Mouse (Mus musculus) forebrain, postnatal 0 days (tissue): Measurements from ENCODE around the gene H1f0. TPM values are rescaled to one million over a fixed set of nuclear protein-coding genes. Genes with fewer than 3 reads are reported as not detected.
"Not testable (repeated sequence)": the region's sequence is repeated elsewhere in the genome, so short reads cannot be mapped to it uniquely, and the experiment has no call there.

Source experiments
- ATAC-seq: fragments of 200-750 bp; cut with Nextera tagmentation; 2 replicates; pipeline ENCODE4 v1.8.0; 2017; ENCODE audit warnings: mild to moderate bottlenecking, moderate library complexity
- DNase-seq: peaks from one replicate; pipeline ENCODE4 v3.0.0-alpha.2; 2015
- H3K27ac ChIP-seq: fragments of 300-500 bp; sonication (generic); 2 replicates; pipeline ENCODE4 v1.5.1; 2014; ENCODE audit warnings: low read depth, mild to moderate bottlenecking, antibody characterized with exemption, low read length, moderate library complexity, mixed read lengths
- H3K27me3 ChIP-seq: fragments of 300-500 bp; sonication (generic); 2 replicates; pipeline ENCODE4 v1.6.1; 2014; ENCODE audit warnings: mild to moderate bottlenecking, low read length, mixed read lengths; ENCODE audit not compliant: insufficient read depth
- H3K36me3 ChIP-seq: fragments of 300-500 bp; sonication (generic); 2 replicates; pipeline ENCODE4 v1.6.1; 2014; ENCODE audit warnings: mild to moderate bottlenecking, moderate library complexity; ENCODE audit not compliant: insufficient read depth
- H3K4me1 ChIP-seq: fragments of 300-500 bp; sonication (generic); 2 replicates; pipeline ENCODE4 v1.6.1; 2014; ENCODE audit warnings: antibody characterized with exemption; ENCODE audit not compliant: insufficient read depth
- H3K4me2 ChIP-seq: fragments of 300-500 bp; sonication (generic); 2 replicates; pipeline ENCODE4 v1.6.1; 2014; ENCODE audit warnings: low read depth, mild to moderate bottlenecking, moderate library complexity
- H3K4me3 ChIP-seq: fragments of 300-500 bp; sonication (generic); 2 replicates; pipeline ENCODE4 v1.5.1; 2014; ENCODE audit warnings: low read depth, low read length, mixed read lengths
- H3K9ac ChIP-seq: fragments of 300-500 bp; sonication (generic); 2 replicates; pipeline ENCODE4 v1.6.1; 2014; ENCODE audit warnings: mild to moderate bottlenecking
- H3K9me3 ChIP-seq: fragments of 300-500 bp; sonication (generic); 2 replicates; pipeline ENCODE4 v1.6.1; 2016; ENCODE audit warnings: low read length
- CTCF ChIP-seq: sonication (generic); IDR thresholded peaks from 2 replicates; pipeline ENCODE4 v1.5.1; 2016; ENCODE audit warnings: antibody characterized with exemption, control low read depth, low read depth
- WGBS: fragments of 180-500 bp; shearing (Covaris S2); extraction: QIAGEN DNeasy Blood & Tissue Kit; methylation state at CpG from one replicate; pipeline ENCODE4 v1.1.7; 2014; 5-methylcytosine and 5-hydroxymethylcytosine counted together
- polyA plus RNA-seq: library from polyadenylated mRNA; unstranded; fragments of >200 nt; fragmentation: Nextera tagmentation; extraction: Ambion mirVana; gene quantifications from 2 replicates; pipeline ENCODE4 v1.2.1, GENCODE M21; 2015
- total RNA-seq: library from RNA; depleted of rRNA; stranded (reverse); fragments of >200 nt; gene quantifications from 2 replicates; pipeline ENCODE4 v1.2.3, GENCODE M21; 2014

Gene H1f0
- total and polyA plus RNA-seq, 2 experiments from 2014 or later = 209 to 224 TPM

DNA sequence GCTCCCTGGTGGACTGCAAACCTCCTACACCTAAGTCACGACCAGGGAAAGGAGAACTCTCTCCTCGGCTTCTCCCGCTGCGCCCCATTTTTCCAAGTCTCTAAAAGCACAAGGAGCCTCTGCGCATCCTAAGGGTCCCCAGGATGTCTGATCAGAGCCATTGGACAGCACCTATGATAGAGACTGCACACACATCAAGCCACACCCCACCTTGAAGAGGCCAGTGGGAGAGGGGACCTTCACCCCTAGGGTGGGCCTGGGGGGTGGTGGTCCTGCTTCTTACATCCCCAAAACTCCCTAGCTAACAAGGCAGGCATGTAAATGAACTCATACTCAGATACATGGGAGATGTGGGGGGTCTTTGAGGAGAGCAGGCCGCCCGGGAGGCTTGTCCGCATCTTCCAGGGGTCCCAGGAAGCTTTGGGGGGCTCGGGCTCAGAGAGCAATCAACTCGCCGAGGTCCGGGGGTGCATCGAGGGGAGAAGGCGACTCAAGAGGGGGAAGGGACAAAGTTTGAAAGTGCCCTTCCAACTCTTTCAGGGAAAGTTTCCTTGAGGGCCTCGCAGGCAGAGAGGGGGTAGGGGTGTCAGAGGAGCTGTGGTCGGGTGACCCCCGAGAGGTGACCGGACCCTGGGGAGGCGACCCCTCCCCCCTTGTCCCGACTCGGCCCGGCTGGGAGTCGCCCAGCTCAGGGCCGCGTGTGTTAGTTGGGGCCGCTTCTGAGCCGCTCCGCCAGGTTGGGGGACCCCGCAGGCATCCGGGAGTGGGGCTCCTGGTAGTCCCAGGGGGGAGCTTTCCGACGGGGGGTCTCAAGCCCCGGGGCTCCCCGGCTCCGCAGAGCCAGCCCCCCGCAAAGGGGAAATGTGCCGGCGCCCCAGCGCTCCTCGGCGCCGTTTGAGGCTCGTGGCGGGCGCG lies 702 bp upstream of the H1f0 start:
- peak overlapping the region; percentile 94 for H3K9ac ChIP-seq
- H3K27ac ChIP-seq = peak overlapping the region; percentile 90
- peak overlapping the region; percentile 98 for H3K4me2 ChIP-seq
- H3K4me1 ChIP-seq = peaks cover 32% of the 10 kb centered on the region
- H3K36me3 ChIP-seq = no peaks in the 10 kb centered on the region
- WGBS = 9% methylated on average over 40 of the region's 46 CpGs
- H3K4me3 ChIP-seq = peak overlapping the region; percentile 63
- no peak for ATAC-seq
- DNase-seq = no peak
- no peaks in the 10 kb centered on the region for H3K9me3 ChIP-seq
- no peak for TF ChIP-seq CTCF
- no peaks in the 10 kb centered on the region for H3K27me3 ChIP-seq

GRCm38 (mm10) chr15:79028823-79029484 lies 704 bp downstream of the H1f0 start:
- DNase-seq = no peak
- H3K4me1 ChIP-seq = peaks cover 32% of the 10 kb centered on the region
- peak overlapping the region; percentile 94 for H3K9ac ChIP-seq
- no peak for ATAC-seq
- H3K9me3 ChIP-seq = no peaks in the 10 kb centered on the region
- TF ChIP-seq CTCF = no peak
- H3K27ac ChIP-seq = peak overlapping the region; percentile 90
- no peaks in the 10 kb centered on the region for H3K27me3 ChIP-seq
- H3K4me2 ChIP-seq = peak overlapping the region; percentile 98
- WGBS = 27% methylated on average over 16 of the region's 16 CpGs
- H3K36me3 ChIP-seq = no peaks in the 10 kb centered on the region
- peak overlapping the region; percentile 63 for H3K4me3 ChIP-seq

GRCm38 (mm10) chr15:79029519-79030241 lies 1.4 kb downstream of the H1f0 start:
- H3K4me1 ChIP-seq = peaks cover 32% of the 10 kb centered on the region
- no peak for DNase-seq

GRCm38 (mm10) chr15:79030551-79031435 lies 2.5 kb downstream of the H1f0 start:
- H3K27me3 ChIP-seq = no peaks in the 10 kb centered on the region
- 0 out of 2 replicates have a peak, but pooled peaks cover 4% of the 10 kb centered on the region for H3K36me3 ChIP-seq
- DNase-seq = peak; percentile 90
- H3K27ac ChIP-seq = peak overlapping the region; percentile 45; the same call in 1 of the 2 replicates
- 2% methylated on average over 52 of the region's 52 CpGs for WGBS
- ATAC-seq = peak; percentile 79
- H3K4me3 ChIP-seq = peak overlapping the region; percentile 63
- no peaks in the 10 kb centered on the region for H3K9me3 ChIP-seq
- peak overlapping the region; percentile 94 for H3K9ac ChIP-seq
- peaks cover 28% of the 10 kb centered on the region for H3K4me1 ChIP-seq
- peak overlapping the region; percentile 98 for H3K4me2 ChIP-seq
- TF ChIP-seq CTCF = no peak

More at GRCm38 (mm10) chr15:79029519-79030241, 1.4 kb downstream of the H1f0 start:
- no peak for ATAC-seq
- Histone ChIP-seq H3K4me2 (peak overlapping the region; percentile 98), H3K27ac (no peak overlapping the region), H3K4me3 (peak overlapping the region; percentile 63), H3K9ac (peak overlapping the region; percentile 94), H3K27me3 (no peaks in the 10 kb centered on the region), H3K9me3 (no peaks in the 10 kb centered on the region), H3K36me3 (no peaks in the 10 kb centered on the region)
- whole genome bisulfite sequencing = 5% methylated on average over 11 of the region's 11 CpGs
- no peak for TF ChIP-seq CTCF

GRCm38 (mm10) chr15:79031908-79032307 lies 3.7 kb downstream of the H1f0 start:
- peaks cover 23% of the 10 kb centered on the region for H3K4me1 ChIP-seq
- not testable (repeated sequence) for ATAC-seq, H3K9me3 ChIP-seq, H3K27ac ChIP-seq, H3K36me3 ChIP-seq, H3K4me3 ChIP-seq, H3K9ac ChIP-seq, DNase-seq, H3K27me3 ChIP-seq
- 89% methylated on average over 5 of the region's 5 CpGs for WGBS
- peak overlapping the region; percentile 98; the same call in 1 of the 2 replicates for H3K4me2 ChIP-seq

DNA sequence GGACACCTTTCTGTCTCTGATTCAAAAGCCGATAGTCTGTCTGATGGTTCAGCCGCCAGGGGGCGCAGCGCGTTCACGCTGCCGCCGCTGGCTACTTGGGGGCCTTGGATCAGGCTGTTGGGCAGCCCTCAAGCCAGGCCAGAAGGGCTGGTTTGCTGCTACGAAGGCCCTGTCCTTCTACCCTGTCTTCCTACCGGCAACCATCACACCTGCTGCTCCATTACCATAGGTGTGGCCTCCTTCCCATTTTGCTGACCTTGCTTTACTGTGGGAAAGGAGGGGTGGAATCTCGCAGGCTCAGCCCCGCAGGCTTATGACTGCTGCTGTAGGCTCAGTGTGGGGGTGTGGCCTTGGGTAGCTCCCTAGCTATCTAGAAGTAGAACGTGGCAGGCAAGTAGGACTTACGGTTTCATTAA lies 9.7 kb downstream of the H1f0 start:
- peak; percentile 82 for TF ChIP-seq CTCF
- H3K9ac ChIP-seq = no peak overlapping the region
- H3K27ac ChIP-seq = no peak overlapping the region
- 16% methylated on average over 14 of the region's 14 CpGs for WGBS
- peak; percentile 70 for DNase-seq
- no peak for ATAC-seq
- no peaks in the 10 kb centered on the region for H3K9me3 ChIP-seq
- peaks cover 3% of the 10 kb centered on the region; the same call in 1 of the 2 replicates for H3K4me1 ChIP-seq
- peaks cover 18% of the 10 kb centered on the region for H3K27me3 ChIP-seq
- no peak overlapping the region for H3K4me2 ChIP-seq
- H3K36me3 ChIP-seq = 0 out of 2 replicates have a peak, but pooled peaks cover 4% of the 10 kb centered on the region
- no peak overlapping the region for H3K4me3 ChIP-seq
